1 mouse cellular context compared by ENCODE assay signal in the genomic region with DNA sequence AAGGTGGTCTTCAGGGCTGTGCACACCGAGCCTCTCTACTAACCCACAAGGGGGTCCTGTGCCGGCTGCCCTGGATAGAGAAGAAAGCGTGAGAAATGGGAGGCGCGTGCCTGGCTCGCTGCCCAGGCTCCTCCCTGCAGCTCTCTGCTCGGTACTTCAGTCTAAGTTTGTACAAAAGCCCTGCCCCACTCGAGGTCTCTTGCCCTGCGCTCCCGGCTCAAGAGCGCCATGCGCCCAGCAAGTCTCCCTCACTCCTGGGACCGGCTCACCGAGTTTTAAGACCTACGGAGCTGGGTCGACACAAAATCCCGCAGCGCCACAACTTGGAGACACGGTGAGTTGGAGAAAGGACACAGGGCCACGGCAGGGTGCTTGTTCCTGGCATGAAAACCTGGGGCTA.
TF ChIP-seq lines count a peak whose summit lies in the region.

No protein-coding gene starts in this region.

TF ChIP-seq in CH12.LX, 34 proteins besides CTCF, POLR2A, EP300 and RAD21 (continued from another document):
- no peak for TF ChIP-seq GABPA (IDR thresholded peaks at IDR 0.05; ENCODE audit: insufficient replicate concordance, low read depth, low read length)
- TF ChIP-seq UBTF (IDR thresholded peaks at IDR 0.05; ENCODE audit: low read depth, low read length): peak; percentile 56; the same call in 1 of the 2 replicates
- no peak for TF ChIP-seq RCOR1 (conservative IDR thresholded peaks at IDR 0.05; ENCODE audit: low read depth, low read length)
- no peak for TF ChIP-seq SIN3A (IDR thresholded peaks at IDR 0.05; ENCODE audit: low read length)
- TF ChIP-seq USF1 (IDR thresholded peaks at IDR 0.05; ENCODE audit: low read depth, low read length): no peak
- TF ChIP-seq MEF2A (IDR thresholded peaks at IDR 0.05; ENCODE audit: borderline replicate concordance, low read depth, low read length): 0 out of 2 replicates have a peak, but pooled peaks have one; percentile 11
- no peak for TF ChIP-seq ZC3H11A (IDR thresholded peaks at IDR 0.05; ENCODE audit: low read depth, low read length)
- no peak for TF ChIP-seq ZNF384 (IDR thresholded peaks at IDR 0.05; ENCODE audit: low read depth, low read length)
- TF ChIP-seq MXI1 (IDR thresholded peaks at IDR 0.05; ENCODE audit: low read depth, low read length): peak; percentile 69
- TF ChIP-seq NRF1 (IDR thresholded peaks at IDR 0.05; ENCODE audit: low read depth, low read length): peak; percentile 31; the same call in 1 of the 2 replicates
- no peak for TF ChIP-seq USF2 (conservative IDR thresholded peaks at IDR 0.05; ENCODE audit: low read depth, low read length)
- TF ChIP-seq ETS1 (conservative IDR thresholded peaks at IDR 0.05; ENCODE audit: low read depth, low read length): 0 out of 2 replicates have a peak, but pooled peaks have one; percentile 7
- TF ChIP-seq MAFK (IDR thresholded peaks at IDR 0.05; ENCODE audit: insufficient replicate concordance, low read length): no peak
- no peak for TF ChIP-seq POLR2AphosphoS2 (IDR thresholded peaks at IDR 0.05; ENCODE audit: low read depth, low read length)
- no peak for TF ChIP-seq MAZ (IDR thresholded peaks at IDR 0.05; ENCODE audit: low read depth, low read length)
- TF ChIP-seq IRF4 (IDR thresholded peaks at IDR 0.05; ENCODE audit: low read depth, low read length): 0 out of 2 replicates have a peak, but pooled peaks have one; percentile 12
- peak; percentile 79 for TF ChIP-seq NELFE (IDR thresholded peaks at IDR 0.05; ENCODE audit: low read depth, low read length)
- TF ChIP-seq ZMIZ1 (IDR thresholded peaks at IDR 0.05; ENCODE audit: low read depth, low read length): peak; percentile 68
- TF ChIP-seq MYC (IDR thresholded peaks at IDR 0.05; ENCODE audit: low read depth, low read length): no peak
- TF ChIP-seq SMC3 (IDR thresholded peaks at IDR 0.05; ENCODE audit: low read depth, low read length): no peak
- peak; percentile 60; the same call in 1 of the 2 replicates for TF ChIP-seq MAX (IDR thresholded peaks at IDR 0.05; ENCODE audit: low read length)
- peak; percentile 17; the same call in 1 of the 2 replicates for TF ChIP-seq CHD2 (IDR thresholded peaks at IDR 0.05; ENCODE audit: low read length)
- TF ChIP-seq TCF12 (IDR thresholded peaks at IDR 0.05; ENCODE audit: low read depth, low read length): peak; percentile 38; the same call in 1 of the 2 replicates
- TF ChIP-seq JUND (conservative IDR thresholded peaks at IDR 0.05; ENCODE audit: low read depth, low read length): no peak
- TF ChIP-seq BHLHE40 (IDR thresholded peaks at IDR 0.05; ENCODE audit: low read depth, low read length): peak; percentile 84
- no peak for TF ChIP-seq E2F4 (IDR thresholded peaks at IDR 0.05; ENCODE audit: insufficient replicate concordance, low read depth, low read length)
- TF ChIP-seq ZKSCAN1 (IDR thresholded peaks at IDR 0.05; ENCODE audit: borderline replicate concordance, low read depth, low read length): no peak
- TF ChIP-seq CHD1 (IDR thresholded peaks at IDR 0.05; ENCODE audit: low read depth, low read length): no peak
- no peak for TF ChIP-seq ELF1 (IDR thresholded peaks at IDR 0.05; ENCODE audit: low read depth, low read length)
- no peak for TF ChIP-seq KAT2A (IDR thresholded peaks at IDR 0.05; ENCODE audit: insufficient replicate concordance, low read length)
- no peak for TF ChIP-seq HCFC1 (IDR thresholded peaks at IDR 0.05; ENCODE audit: low read depth, low read length)
TF ChIP-seq in CH12.LX: peak in this region for 13.
